Mouse (Mus musculus) CH12.LX (cell line): ENCODE measurements at regions not wholly inside any gene's neighbourhood (a gene's known extent, or its start where the extent isn't known, plus 50 kb on each side); places are given as distances from the start of the nearest gene placed in this dataset.

Experiments
- BHLHE40 ChIP-seq: IDR thresholded peaks from 2 replicates; pipeline ENCODE4 v1.6.1; 2011; ENCODE audit warnings: mild to moderate bottlenecking, low read depth, low read length, improper control_type of control experiment
- CTCF ChIP-seq, 2 experiments: IDR thresholded peaks in 1 of 2; conservative IDR thresholded peaks in 1 of 2; 2 replicates each; pipeline ENCODE4 v1.5.1; 2011 to 2012; ENCODE audit warnings: low read depth in 2 of 2, low read length in 2 of 2, improper control_type of control experiment in 1 of 2, inconsistent platforms in 1 of 2, mild to moderate bottlenecking in 1 of 2, moderate library complexity in 1 of 2
- ETS1 ChIP-seq: conservative IDR thresholded peaks from 2 replicates; pipeline ENCODE4 v1.6.1; 2012; ENCODE audit warnings: low read depth, mild to moderate bottlenecking, inconsistent platforms, low read length, improper control_type of control experiment, moderate library complexity
- MAZ ChIP-seq: IDR thresholded peaks from 2 replicates; pipeline ENCODE4 v1.6.1; 2012; ENCODE audit warnings: low read depth, mild to moderate bottlenecking, inconsistent platforms, low read length, improper control_type of control experiment, moderate library complexity
- NELFE ChIP-seq: IDR thresholded peaks from 2 replicates; pipeline ENCODE4 v1.6.1; 2011; ENCODE audit warnings: low read depth, low read length, improper control_type of control experiment
- POLR2A ChIP-seq: IDR thresholded peaks from 2 replicates; pipeline ENCODE4 v1.6.1; 2011; ENCODE audit warnings: low read depth, mild to moderate bottlenecking, improper control_type of control experiment, low read length
- POLR2AphosphoS2 ChIP-seq: IDR thresholded peaks from 2 replicates; pipeline ENCODE4 v1.6.1; 2011; ENCODE audit warnings: low read depth, low read length, improper control_type of control experiment
- USF2 ChIP-seq: conservative IDR thresholded peaks from 2 replicates; pipeline ENCODE4 v1.6.1; 2011; ENCODE audit warnings: low read depth, low read length, improper control_type of control experiment
- ZKSCAN1 ChIP-seq: IDR thresholded peaks from 2 replicates; pipeline ENCODE4 v1.6.1; 2012; ENCODE audit warnings: low read depth, inconsistent platforms, low read length, improper control_type of control experiment, borderline replicate concordance
- ZNF384 ChIP-seq: IDR thresholded peaks from 2 replicates; pipeline ENCODE4 v1.6.1; 2012; ENCODE audit warnings: low read depth, low read length, improper control_type of control experiment, inconsistent platforms

GRCm38 (mm10) chr19:49360715-49361114, 1154.9 kb downstream of the Sorcs3 start:
- TF ChIP-seq POLR2AphosphoS2: no peak
- TF ChIP-seq POLR2A: no peak
- TF ChIP-seq CTCF (conservative IDR thresholded peaks at IDR 0.05 in 1 of 2, IDR thresholded peaks at IDR 0.05 in 1 of 2; ENCODE audit: low read depth in 2 of 2, low read length in 2 of 2): no peak
- no peak for TF ChIP-seq ZKSCAN1
- no peak for TF ChIP-seq MAZ
- TF ChIP-seq USF2: no peak
- no peak for TF ChIP-seq NELFE
- TF ChIP-seq ETS1: no peak
- no peak for TF ChIP-seq ZNF384
- no peak for TF ChIP-seq BHLHE40
